Mouse (Mus musculus) gastrocnemius, postnatal 14 days (tissue): ENCODE results near the gene Efcc1. TPM values are rescaled to one million over a fixed set of nuclear protein-coding genes. Genes with fewer than 3 reads are reported as not detected.

Experiments used
- DNase-seq: peaks from one replicate; pipeline ENCODE4 v3.0.0; 2021; ENCODE audit warnings: mixed read lengths
- intact Hi-C: fragments of 180-260 bp; cut with DNase I; formaldehyde crosslinking; loops from one replicate; pipeline ENCODE4 v1.15.1; 2025; ENCODE audit warnings: low total_unique reads
- total RNA-seq, 2 experiments: library from RNA; stranded (reverse); gene quantifications; 2 replicates each; pipeline ENCODE4 v1.2.3; 2021

Efcc1 gene
- total RNA-seq, 2 experiments from 2014 or later: 1.6 to 2.0 TPM

DNA sequence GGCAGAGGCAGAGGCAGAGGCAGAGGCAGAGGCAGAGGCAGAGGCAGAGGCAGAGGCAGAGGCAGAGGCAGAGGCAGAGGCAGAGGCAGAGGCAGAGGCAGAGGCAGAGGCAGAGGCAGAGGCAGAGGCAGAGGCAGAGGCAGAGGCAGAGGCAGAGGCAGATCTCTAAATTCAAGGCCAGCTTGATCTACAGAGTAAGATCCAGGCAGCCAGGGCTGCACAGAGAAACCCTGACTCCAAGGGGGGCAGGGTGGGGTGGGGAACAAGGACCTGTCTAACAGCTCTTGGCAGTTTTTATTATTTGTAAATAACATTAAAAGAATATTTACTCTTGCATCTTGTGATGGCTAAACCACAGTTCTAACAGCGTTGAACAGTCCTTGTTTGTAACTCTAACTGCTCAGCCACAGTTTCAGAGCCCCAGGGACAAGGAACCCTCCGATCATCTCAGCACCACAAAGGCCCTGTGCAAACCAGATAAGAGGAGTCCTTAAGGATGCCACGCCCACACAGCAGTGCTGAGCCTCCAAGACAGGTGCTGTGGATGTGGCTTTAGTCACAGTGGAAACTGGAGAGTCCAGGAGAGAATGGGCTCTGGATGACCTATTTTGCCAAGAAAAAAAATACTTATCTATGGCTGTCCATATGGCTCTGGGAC, 45.0 kb downstream of the Efcc1 start:
- intact Hi-C loops: no loop called here
- DNase-seq: no peak

DNA sequence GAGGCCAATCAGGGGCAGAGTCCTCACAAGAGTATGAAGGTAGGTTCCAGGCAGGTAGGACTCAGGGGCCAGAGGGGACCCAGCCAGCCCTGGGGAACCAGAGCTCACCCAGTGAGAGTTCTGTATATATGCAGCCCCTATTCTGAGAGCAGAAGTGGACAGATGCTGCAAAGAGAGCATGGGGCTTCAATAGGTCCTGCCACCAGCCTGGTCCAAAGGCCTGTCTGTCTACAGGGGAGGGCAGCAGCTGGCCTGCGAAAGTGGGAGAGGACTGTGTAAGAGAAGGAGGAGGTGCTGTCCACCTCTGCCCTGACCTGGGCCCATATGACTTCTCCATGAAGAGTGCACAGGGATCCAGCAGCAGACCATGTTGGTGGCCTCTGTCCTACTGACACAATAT, 46.0 kb downstream of the Efcc1 start:
- DNase-seq: no peak
- intact Hi-C loops: no loop called here

DNA sequence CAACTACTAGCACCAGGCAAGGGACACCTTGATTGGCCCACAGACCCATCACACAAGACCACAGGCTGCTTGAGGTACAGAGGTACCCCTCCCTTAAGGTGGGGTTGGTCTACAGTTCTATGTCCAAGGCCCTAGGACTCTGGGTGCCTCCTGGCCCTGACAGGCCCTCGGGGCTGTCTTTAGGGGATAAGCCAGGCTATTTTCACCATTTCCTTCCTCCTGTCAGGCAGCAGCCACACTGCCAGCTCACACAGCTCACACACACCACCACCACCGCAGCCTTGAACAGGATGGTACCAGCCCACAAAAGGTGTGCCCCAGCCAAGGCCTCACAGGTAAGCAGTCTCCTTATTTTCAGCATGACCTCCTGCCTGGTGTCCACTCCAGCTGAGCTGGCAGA, 47.2 kb downstream of the Efcc1 start, which contains the start of gene Gp9:
Gene Gp9 (plus strand): TSS at position 231 of the 400 bp plus-strand sequence.
- no peak for DNase-seq
- intact Hi-C loops: no loop called here

DNA sequence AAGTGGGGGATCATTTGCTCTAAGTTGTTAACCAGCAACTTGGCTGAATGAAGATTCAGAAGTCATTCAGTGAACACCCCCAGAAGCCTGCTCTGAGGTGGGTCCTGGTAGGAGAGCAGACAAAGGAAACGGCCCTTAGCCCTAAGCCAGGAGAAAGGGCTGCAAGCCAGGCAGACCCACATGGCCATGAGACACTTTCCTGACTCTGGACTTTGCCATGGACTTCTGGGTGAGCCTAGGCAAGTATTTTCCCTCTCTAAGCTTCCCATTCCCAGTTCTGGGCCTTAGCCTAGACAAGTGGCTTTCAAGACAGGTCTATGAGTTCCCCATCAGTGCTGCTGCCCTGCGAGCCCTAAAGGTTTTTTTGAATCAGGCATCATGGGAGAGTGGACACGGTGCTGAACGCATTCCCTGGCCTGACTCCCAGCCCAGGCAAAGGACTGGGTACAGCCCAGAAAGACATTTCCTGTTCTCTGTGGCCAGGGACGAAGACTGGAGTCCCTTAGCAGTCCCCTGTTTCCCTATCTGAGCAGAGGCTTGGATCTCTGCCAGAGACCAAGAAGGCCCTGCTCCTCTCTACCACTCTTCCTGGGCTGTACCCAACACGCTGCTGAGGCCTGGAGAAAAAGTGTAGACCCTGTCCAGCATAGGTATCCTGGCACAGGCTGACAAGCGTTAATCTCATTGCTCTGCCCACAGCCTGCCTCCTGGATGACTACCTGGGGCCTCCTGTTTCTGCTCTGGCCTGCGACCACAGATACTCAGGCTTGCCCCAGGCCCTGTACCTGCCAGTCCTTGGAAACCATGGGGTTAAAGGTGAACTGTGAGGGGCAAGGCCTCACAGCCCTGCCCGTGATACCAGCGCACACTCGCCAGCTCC, 47.9 kb downstream of the Efcc1 start:
- intact Hi-C loops: no loop called here
- DNase-seq: no peak

DNA sequence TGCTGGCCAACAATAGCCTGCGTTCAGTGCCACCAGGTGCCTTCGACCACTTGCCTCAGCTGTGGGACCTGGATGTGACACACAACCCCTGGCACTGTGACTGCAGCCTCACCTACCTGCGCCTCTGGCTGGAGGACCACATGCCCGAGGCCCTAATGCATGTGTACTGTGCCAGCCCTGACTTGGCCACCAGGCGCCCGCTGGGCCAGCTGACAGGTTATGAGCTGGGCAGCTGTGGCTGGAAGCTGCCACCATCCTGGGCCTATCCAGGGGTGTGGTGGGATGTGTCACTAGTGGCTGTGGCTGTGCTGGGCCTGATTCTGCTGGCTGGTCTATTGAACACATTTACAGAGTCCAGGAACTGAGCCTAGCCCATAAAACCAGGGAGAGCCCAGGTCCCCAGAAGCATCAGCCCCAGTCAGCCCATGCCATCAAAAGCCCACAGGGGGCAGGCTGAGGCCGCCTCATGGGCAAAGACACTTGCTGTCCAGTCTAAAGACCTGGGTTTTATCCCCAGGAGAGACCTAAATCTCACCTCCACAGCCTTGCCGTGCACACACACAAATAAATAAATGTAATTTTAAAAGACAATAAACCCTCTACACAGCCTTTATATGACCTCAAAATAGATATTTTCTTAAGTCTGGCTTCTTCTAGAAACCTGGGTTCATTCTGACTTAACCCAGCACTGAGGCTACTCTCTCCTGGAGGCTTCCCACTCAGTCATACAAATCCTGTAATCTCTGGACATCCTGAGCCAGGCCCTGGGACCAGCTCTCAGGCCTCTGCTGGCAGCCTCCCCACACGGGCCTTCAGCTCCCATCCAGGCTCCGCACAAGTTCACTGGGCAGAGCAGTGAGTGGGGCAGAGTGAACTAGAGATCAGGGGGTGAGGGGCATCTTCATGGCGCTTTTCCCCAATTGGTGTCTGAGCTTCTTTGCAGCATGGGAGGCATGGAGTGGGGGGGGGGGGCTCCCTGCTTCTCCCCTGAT, 48.8 kb downstream of the Efcc1 start:
- DNase-seq: no peak
- intact Hi-C loops: no loop called here

DNA sequence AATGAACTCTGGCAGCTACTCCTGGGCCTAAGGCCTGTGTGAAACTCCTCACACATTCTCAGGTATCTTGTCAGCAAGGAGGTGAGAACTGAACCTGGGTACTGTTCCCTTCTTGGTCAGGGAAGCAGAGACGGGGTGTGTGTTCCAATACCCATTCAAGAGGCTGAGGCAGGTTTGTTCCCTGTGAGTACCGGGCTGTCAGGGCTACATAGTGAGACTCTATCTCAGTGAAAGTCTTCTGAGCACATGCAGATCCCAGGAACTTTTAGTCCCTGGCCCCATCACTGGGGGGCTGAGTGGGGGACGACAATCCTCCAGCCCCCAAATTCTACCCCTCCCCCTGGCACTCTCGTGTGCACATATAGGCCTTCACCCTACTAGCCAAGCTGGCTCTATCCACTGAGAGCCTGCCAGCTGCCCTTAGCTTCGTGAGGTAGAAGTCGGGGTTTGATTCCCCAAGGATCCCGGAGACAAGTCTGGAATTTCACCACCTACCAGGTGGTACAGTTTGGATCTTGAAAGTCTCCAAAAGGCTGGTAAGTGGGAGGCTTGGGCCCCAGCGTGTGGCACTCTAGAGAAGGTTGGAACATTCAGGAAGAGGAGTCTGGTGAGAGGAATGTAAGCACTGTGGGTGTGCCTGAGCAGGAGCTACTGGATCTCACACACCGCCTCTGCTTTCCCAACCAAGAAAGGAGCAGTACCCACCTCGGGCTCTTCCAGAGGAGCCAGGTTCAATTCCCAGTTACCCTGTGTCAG, 50.1 kb downstream of the Efcc1 start:
- intact Hi-C loops: no loop called here
- DNase-seq: no peak

DNA sequence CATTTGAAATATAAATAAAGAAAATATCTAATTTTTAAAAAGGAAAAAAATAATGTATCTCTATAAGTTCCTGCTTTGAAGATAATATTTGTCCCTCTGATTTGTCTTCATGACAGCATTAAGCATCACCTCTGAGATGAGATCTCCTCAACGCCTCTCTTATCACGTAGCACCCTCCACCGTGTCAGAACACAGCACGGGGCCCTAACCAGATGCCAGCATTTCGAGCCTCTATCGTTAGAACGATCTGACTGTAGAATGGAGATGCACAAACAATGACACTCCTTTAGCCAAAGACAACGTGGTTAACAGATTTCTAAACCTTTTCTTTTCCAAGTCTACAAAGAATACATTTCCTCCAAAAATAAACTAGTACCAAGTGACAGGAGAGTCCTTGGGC, 53.4 kb downstream of the Efcc1 start:
- DNase-seq: no peak
- intact Hi-C loops: no loop called here

DNA sequence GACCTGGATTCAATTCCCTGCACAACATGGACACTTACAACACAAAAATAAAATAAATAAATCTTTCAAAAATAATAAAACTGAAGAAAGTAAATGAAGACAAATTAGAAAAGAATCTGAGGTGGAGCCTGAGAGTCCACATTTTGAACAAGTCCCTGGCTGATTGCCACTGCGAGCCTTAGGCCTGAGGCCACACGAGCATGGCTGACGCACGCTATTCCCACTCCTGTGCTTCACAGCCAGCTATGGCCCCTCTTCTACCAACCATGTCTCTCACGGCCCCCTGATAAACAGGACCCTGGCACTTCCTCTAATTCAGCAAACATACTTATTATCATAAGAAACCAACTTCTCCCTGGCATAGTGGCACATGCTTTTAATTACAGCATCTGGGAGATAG, 56.0 kb downstream of the Efcc1 start:
- intact Hi-C loops: no loop called here
- no peak for DNase-seq

DNA sequence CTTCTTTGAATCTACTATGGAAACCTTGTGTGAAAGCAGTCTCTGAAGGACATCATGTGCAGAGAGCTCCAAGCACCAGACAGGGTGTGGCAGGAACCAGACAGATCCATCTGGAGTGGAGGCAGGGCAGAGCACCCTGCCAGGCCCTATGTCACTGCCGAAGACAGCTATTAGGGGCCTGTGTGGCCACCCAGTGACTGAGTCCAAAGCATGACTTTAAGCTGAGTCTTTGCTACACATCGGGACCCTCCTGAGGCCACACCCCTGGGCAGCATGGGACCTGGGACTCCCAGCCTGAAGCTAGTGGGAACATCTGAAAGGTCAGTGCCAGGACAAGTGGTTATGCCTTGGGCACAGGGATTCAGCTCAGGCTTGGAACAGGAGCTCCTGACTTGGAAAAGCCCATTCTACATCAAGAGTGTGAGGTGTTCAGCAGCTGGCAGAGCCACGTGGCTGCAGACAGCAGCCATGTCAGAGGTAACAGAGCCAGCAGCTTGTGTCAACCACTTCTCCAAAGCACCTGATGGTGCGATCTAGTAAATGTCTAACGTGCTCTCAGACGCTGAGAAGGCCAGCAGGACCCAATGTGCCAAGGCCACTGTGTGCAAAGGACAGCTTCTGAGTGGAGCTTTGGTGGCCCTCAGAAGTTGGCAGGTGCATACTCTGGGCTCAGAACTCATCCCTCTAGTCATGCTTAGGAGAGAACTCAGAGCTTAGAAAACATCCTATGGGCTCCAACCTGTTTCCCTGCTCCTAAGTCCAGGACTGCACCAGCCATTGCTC, 56.6 kb downstream of the Efcc1 start:
- DNase-seq: no peak
- intact Hi-C loops: no loop called here

DNA sequence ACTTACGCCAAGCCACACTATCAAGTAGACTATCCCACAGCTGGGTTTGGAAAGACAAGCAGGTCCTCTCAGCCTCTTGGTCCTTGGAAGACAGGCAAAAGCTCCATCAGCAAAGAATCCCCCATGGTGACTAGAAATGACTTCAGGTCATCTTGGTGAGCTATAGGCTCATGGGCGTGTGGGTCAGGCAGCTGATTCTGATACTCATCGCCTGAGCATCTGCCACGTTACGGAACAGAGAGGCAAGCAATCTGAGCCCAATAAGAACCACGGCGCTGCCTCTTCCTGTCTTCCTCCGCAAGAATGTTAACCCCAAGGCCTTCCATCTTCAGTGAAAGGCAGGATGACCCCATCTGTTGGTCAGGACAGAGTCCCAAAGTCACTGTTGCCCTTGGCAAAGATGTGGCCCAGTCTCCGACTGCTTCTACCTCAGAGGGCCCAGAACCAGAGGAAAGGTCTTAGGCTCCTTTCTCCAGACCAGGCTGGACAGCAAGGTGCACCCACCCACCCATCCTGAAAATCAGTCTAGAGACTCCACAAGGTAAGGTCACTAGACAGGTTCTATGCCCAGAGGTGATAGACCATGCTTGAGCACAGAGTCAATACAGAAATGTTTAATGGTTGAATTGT, 57.7 kb downstream of the Efcc1 start:
- intact Hi-C loops: no loop called here
- DNase-seq: no peak

DNA sequence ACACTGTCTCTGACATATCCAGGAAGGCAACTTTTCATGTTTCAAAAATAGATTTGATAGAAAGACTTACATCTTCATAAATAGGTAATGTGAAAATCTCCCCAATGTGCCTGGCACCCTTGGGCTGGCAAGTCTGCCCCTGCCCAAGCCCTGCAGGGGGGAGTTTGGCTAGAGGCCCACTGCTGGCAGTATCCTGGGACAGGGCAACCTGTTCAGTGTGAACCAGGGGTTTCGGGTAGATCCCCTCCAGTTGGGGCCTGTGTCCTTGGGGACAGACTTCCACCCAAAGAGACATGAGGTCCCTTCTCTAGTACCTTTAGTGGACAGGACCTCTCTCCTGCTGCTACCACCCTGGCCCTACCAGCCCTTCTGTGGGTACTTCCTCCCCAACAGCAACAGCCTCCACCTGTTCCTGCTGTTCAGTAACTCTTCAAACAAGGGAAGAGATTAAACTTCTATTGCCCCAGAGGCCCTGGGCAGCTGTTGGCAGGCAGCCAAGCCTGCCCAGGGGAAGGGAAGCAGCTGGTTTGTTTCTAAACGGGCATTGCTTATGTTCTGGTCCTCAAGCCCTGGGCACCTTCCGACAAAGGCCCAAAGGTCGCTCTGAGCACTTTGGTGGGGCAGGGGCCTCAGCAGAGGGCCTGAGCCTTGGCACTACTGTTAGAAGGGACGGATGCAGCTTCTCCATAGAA, 58.4 kb downstream of the Efcc1 start:
- DNase-seq: no peak
- intact Hi-C loops: no loop called here

DNA sequence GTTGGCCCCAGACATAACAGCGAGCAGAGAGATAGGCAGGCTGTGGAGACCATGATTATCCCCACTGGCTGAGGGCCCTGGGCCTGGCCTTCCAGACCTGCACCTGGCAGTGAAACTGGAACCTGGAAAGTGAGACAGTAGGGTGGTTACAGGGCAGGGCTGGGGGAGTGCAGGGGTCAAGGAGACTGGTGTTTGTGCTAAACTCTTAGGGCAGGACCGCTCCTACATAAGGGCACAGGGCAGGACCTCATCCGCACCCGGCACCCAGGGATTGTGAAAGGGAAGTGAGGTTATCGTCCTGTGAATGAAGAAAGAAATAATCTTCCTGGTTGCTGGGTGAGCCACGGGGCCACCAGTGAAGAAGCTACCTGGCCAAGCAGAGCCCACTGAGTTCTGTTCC, 59.1 kb downstream of the Efcc1 start:
- intact Hi-C loops: no loop called here

DNA sequence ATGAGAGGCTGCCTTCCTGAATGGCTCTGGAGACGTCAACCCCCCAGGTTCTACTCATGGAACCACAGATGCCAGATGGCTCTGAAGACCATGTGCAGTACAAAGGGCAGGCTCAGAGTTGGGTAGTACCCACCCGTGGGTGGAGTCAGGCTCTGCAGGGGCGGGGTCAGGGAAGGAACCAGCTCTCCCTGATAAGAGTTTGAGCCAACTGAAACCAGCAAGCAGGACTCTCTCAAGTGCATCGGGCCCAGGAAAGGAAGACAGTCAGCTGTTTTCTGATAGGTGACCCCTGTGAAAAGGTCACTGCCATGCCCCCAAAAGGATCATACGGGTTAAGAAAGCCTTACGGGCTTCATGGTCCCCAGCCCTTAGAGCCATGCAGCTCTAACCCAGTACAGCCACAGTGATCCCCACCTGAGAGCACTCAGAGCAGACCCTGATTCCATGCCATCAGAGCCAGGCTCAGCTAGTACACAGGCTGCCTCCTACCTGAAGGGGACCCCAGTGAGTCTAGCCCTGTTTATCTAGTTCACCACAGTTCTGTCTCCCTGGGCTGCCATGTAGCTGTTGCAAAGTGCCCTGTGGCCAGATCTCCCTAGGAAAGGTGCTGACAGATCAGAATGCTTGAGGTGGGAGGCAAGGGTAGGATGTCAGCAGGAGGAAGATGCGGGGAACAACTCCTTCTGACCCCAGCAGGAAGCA, 60.3 kb downstream of the Efcc1 start:
- no peak for DNase-seq
- intact Hi-C loops: no loop called here

More for the DNA sequence above, 59.1 kb downstream of the Efcc1 start:
- DNase-seq: no peak

DNA sequence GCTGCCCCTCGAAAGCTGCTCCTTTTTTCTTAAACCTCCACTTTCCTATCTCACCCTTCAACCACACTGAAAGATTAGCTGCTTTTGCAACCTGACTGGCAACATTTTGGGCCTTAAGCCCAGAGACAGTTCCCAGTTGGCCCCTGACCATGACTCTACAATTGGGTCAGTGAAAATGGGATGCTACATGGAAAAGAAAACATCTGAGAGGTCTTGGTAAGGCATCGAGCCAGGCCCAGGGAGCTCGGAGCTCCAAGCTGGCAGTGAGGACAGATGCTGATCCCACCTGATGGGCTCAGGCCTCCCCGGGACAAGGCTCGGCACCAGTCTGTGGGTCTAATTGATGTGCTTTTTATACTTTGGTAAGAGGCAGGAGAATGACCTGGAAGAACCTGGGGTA, 61.2 kb downstream of the Efcc1 start:
- intact Hi-C loops: no loop called here
- DNase-seq: no peak

DNA sequence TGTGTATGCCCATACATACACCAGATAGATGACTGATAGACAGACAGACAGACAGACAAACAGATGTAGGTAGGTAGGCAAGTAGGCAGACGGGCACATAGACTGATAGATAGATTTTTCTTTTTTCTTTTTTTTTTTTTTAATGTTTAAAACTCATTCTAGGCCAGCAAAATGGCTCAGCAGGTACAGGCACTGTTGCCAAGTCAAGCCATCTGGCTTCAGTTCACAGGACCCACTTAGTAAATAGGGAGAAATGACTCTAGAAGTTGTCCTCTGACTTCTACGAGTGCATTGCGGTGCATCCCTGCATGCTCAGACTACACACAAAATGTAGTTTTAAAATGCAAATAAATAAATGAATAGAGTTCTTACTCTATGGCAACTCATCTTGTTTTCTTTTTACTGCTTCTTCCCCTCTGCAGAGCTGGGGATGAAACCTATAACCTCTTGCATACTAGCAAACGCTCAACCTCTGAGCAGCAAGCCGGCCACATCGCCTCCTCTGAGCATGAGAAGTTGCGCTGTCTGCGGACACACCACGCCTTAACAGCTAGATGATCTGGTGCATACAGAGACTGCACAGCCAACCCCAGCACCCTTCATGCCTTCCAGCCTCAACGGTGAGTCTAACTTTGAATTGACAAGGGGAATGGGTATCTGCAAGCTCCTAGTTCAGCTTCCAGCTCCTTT, 63.3 kb downstream of the Efcc1 start:
- intact Hi-C loops: no loop called here
- DNase-seq: no peak

DNA sequence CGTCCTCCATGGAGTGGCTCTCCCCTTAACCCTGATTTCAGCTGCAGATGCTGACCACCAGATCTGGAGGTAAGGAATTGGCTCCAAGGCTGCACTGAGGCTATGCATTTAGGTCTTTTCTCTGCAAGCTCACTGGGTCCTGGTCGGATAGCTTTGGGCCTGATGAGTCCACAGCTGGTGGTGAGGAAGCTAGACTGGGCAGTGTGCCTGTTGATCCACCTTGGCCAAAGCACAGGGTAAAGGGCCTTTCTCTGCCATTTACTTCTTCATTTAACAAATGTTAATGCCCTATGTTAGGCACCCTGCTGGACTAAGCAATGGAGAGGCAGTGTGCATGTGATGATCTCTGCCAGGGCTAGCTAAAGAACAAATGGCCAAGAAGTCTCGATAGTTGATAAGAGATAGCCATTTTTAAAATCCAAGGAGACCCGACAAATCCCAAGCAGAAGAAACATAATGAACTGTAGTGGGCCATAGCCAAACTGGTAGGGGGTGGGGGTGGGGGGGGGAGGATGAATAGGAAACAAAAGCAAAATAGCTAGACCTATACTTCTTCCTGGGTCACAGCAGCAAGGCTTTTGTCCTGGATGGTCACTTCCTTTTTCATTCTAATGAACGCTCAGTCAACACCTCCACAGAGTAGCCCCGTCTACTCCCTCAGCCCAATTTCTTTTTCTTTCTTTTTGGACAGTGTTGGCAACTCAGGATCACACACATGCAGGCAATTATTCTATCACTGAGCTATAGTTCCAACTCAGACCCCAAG, 64.9 kb downstream of the Efcc1 start:
- intact Hi-C loops: no loop called here

More for the DNA sequence above, 64.9 kb downstream of the Efcc1 start:
- no peak for DNase-seq
